Mouse (Mus musculus): ENCODE data around the gene Cmtm2b. TPM values are rescaled to one million over a fixed set of nuclear protein-coding genes. Genes with fewer than 3 reads are reported as not detected.
A peak's percentile ranks its signal among the peaks of the same experiment; 100 is the strongest.
"Not testable (repeated sequence)": the region's sequence is repeated elsewhere in the genome, so short reads cannot be mapped to it uniquely, and the experiment has no call there.

Cmtm2b gene
- not detected for total RNA-seq (2021)
- long read RNA-seq, experiment 1, result 0 reads
- long read RNA-seq, experiment 2, result 0 reads

- not testable (repeated sequence) for DNase-seq (ENCODE audit: low spot score in 2 of 2)
Observed at GRCm38 (mm10) chr8:104321930-104322329, at the start of gene Cmtm2b. TSS of gene Cmtm2b (plus strand) at chr8:104322230.

GRCm38 (mm10) chr8:104293081-104293480 lies 28.9 kb upstream of the Cmtm2b start, which contains the start of gene Cmtm2a:
TSS of gene Cmtm2a (minus strand) at chr8:104293181.
- not testable (repeated sequence) for DNase-seq (ENCODE audit: low spot score in 2 of 2)

GRCm38 (mm10) chr8:104294396-104294795 lies 27.6 kb upstream of the Cmtm2b start:
- no peak for DNase-seq (ENCODE audit: low spot score in 2 of 2)

- DNase-seq (ENCODE audit: low spot score in 2 of 2), result not testable (repeated sequence)
Observed at GRCm38 (mm10) chr8:104301577-104301976, 20.5 kb upstream of the Cmtm2b start.

- not testable (repeated sequence) for DNase-seq (ENCODE audit: low spot score in 2 of 2)
Observed at GRCm38 (mm10) chr8:104302536-104302935, 19.5 kb upstream of the Cmtm2b start.

GRCm38 (mm10) chr8:104304962-104305361 lies 17.1 kb upstream of the Cmtm2b start:
- DNase-seq (ENCODE audit: low spot score in 2 of 2), result no peak

GRCm38 (mm10) chr8:104308341-104308740 lies 13.7 kb upstream of the Cmtm2b start:
- not testable (repeated sequence) for DNase-seq (ENCODE audit: low spot score in 2 of 2)

- peak in 1 of 2 experiments; percentile 52 for DNase-seq (ENCODE audit: low spot score in 2 of 2)
Observed at GRCm38 (mm10) chr8:104309441-104310155, 12.4 kb upstream of the Cmtm2b start, which contains the start of the genes Gm45711 and Cmtm1. TSS of gene Gm45711 (minus strand) at chr8:104310081. TSS of gene Cmtm1 (minus strand) at chr8:104310145.

GRCm38 (mm10) chr8:104312023-104312422 lies 10.0 kb upstream of the Cmtm2b start:
- not testable (repeated sequence) for DNase-seq (ENCODE audit: low spot score in 2 of 2)

GRCm38 (mm10) chr8:104313311-104313710 lies 8.7 kb upstream of the Cmtm2b start:
- no peak for DNase-seq (ENCODE audit: low spot score in 2 of 2)

GRCm38 (mm10) chr8:104321267-104321666 lies 763 bp upstream of the Cmtm2b start, which contains the start of gene Gm11020:
TSS of gene Gm11020 (plus strand) at chr8:104321567.
- not testable (repeated sequence) for DNase-seq (ENCODE audit: low spot score in 2 of 2)

- no peak for DNase-seq (ENCODE audit: low spot score in 2 of 2)
Observed at GRCm38 (mm10) chr8:104332665-104333631, 10.9 kb downstream of the Cmtm2b start.

- DNase-seq (ENCODE audit: low spot score in 2 of 2), result no peak
Observed at GRCm38 (mm10) chr8:104333786-104334185, 11.8 kb downstream of the Cmtm2b start.

GRCm38 (mm10) chr8:104334196-104334595 lies 12.2 kb downstream of the Cmtm2b start:
- no peak for DNase-seq (ENCODE audit: low spot score in 2 of 2)

- no peak for DNase-seq (ENCODE audit: low spot score in 2 of 2)
Observed at GRCm38 (mm10) chr8:104336806-104337205, 14.8 kb downstream of the Cmtm2b start.

GRCm38 (mm10) chr8:104337890-104338289 lies 15.9 kb downstream of the Cmtm2b start:
- DNase-seq (ENCODE audit: low spot score in 2 of 2), result no peak

GRCm38 (mm10) chr8:104339229-104339982 lies 17.4 kb downstream of the Cmtm2b start, which contains the start of gene Cmtm3:
TSS of gene Cmtm3 (plus strand) at chr8:104339410.
- peak in 1 of 2 experiments; percentile 42 for DNase-seq (ENCODE audit: low spot score in 2 of 2)

- DNase-seq (ENCODE audit: low spot score in 2 of 2), result no peak
Observed at GRCm38 (mm10) chr8:104339983-104340232, 17.9 kb downstream of the Cmtm2b start.

GRCm38 (mm10) chr8:104340233-104341105 lies 18.4 kb downstream of the Cmtm2b start:
- DNase-seq (ENCODE audit: low spot score in 2 of 2), result peak; percentile 74 to 85

- peak; percentile 58 to 83 for DNase-seq (ENCODE audit: low spot score in 2 of 2)
Observed at GRCm38 (mm10) chr8:104341106-104341561, 19.1 kb downstream of the Cmtm2b start.
